ENCODE assay signal across 21 mouse cellular contexts in genomic region chr19:36783179-36783578, GRCm38 (mm10). TPM values are rescaled to one million over a fixed set of nuclear protein-coding genes. Genes with fewer than 3 reads are reported as not detected.
DNase-seq lines count a peak whose midpoint lies in the region; ATAC-seq and TF ChIP-seq lines count a peak whose summit lies in the region.
"Had no signal": no experiment of that assay in that cellular context is flagged by ENCODE, and none has a peak within 500 bp of the region (broad histone marks: within the 10 kb centered on the region; RNA-seq: fewer than 3 reads in every experiment).

No protein-coding gene starts in this region.

- TF ChIP-seq CTCF in lung, embryonic 14.5 days (IDR thresholded peaks at IDR 0.05; ENCODE audit: low read depth) = no peak

- H3K27me3 ChIP-seq in hindbrain, embryonic 14.5 days (ENCODE audit: control insufficient read depth, insufficient read depth, low read length) = no peaks in the 10 kb centered on the region
- no peaks in the 10 kb centered on the region for H3K27me3 ChIP-seq in hindbrain, embryonic 16.5 days (replicated peaks; ENCODE audit: control insufficient read depth, insufficient read depth, low read length)
- no peaks in the 10 kb centered on the region for H3K27me3 ChIP-seq in lung, embryonic 14.5 days (ENCODE audit: insufficient read depth, low read length)
- H3K27me3 ChIP-seq in neural tube, embryonic 14.5 days (ENCODE audit: control insufficient read depth, insufficient read depth, low read length) = no peaks in the 10 kb centered on the region
- H3K27me3 ChIP-seq in neural tube, embryonic 15.5 days (replicated peaks) = no peaks in the 10 kb centered on the region
- H3K27me3 ChIP-seq: CH12.LX; forebrain, embryonic 12.5 days; heart, embryonic 15.5 days; limb, embryonic 15.5 days; neural tube, embryonic 12.5 days had no signal

- ATAC-seq in hindbrain, embryonic 14.5 days (ENCODE audit: low FRiP score) = peak; percentile 27; the same call in 1 of the 2 replicates
- ATAC-seq in hindbrain, embryonic 16.5 days = no peak
- ATAC-seq in lung, embryonic 14.5 days (ENCODE audit: insufficient read depth) = 0 out of 2 replicates have a peak, but pooled peaks have one; percentile 41
- ATAC-seq in neural tube, embryonic 14.5 days (ENCODE audit: low read depth) = peak; percentile 28; the same call in 1 of the 2 replicates
- no peak; the same call in 1 of the 2 replicates for ATAC-seq in neural tube, embryonic 15.5 days (ENCODE audit: low FRiP score)
- ATAC-seq: inflammation-experienced regulatory T-cells, adult 6 months; liver, postnatal 0 days had no signal

- no peak overlapping the region for H3K4me3 ChIP-seq in hindbrain, embryonic 14.5 days (replicated peaks; ENCODE audit: low read length)
- no peak overlapping the region for H3K4me3 ChIP-seq in hindbrain, embryonic 16.5 days (ENCODE audit: low read length)
- H3K4me3 ChIP-seq in lung, embryonic 14.5 days (ENCODE audit: low read depth, low read length) = no peak overlapping the region
- H3K4me3 ChIP-seq in neural tube, embryonic 14.5 days (ENCODE audit: low read depth, low read length) = no peak overlapping the region
- H3K4me3 ChIP-seq in neural tube, embryonic 15.5 days (replicated peaks) = no peak overlapping the region
- H3K4me3 ChIP-seq: forebrain, embryonic 12.5 days; heart, adult 2 months; heart, embryonic 15.5 days; limb, embryonic 15.5 days; neural tube, embryonic 12.5 days had no signal

- no peaks in the 10 kb centered on the region for H3K4me1 ChIP-seq in hindbrain, embryonic 14.5 days (replicated peaks; ENCODE audit: control insufficient read depth, insufficient read depth, low read length)
- H3K4me1 ChIP-seq in hindbrain, embryonic 16.5 days (ENCODE audit: control insufficient read depth, insufficient read depth, low read depth, low read length) = no peaks in the 10 kb centered on the region
- no peaks in the 10 kb centered on the region for H3K4me1 ChIP-seq in lung, embryonic 14.5 days (ENCODE audit: insufficient read depth)
- no peaks in the 10 kb centered on the region for H3K4me1 ChIP-seq in neural tube, embryonic 14.5 days (ENCODE audit: control insufficient read depth, insufficient read depth, low read length)
- H3K4me1 ChIP-seq in neural tube, embryonic 15.5 days = no peaks in the 10 kb centered on the region
- H3K4me1 ChIP-seq: forebrain, embryonic 12.5 days; heart, embryonic 15.5 days; limb, embryonic 15.5 days; neural tube, embryonic 12.5 days had no signal

- no peak for DNase-seq in hindbrain, embryonic 14.5 days (ENCODE audit: low spot score)
- DNase-seq in lung, embryonic 14.5 days = no peak
- DNase-seq in lung, postnatal 4 days = no peak
- no peak for DNase-seq in frontal cortex, postnatal 14 days (ENCODE audit: low spot score in 2 of 2)
- DNase-seq: adrenal gland, postnatal 36 days; cerebellum, adult 11-12 months; gastrocnemius, postnatal 10 days; heart, adult 2 months; kidney, adult 9 months; liver, postnatal 0 days; thymus, adult 18-20 months; thymus, postnatal 4 days had no signal

- no peak overlapping the region for H3K27ac ChIP-seq in hindbrain, embryonic 14.5 days
- H3K27ac ChIP-seq in hindbrain, embryonic 16.5 days (ENCODE audit: low read depth, low read length) = no peak overlapping the region
- no peak overlapping the region for H3K27ac ChIP-seq in lung, embryonic 14.5 days (ENCODE audit: low read depth)
- H3K27ac ChIP-seq in neural tube, embryonic 14.5 days (ENCODE audit: low read depth, low read length) = no peak overlapping the region
- H3K27ac ChIP-seq in neural tube, embryonic 15.5 days (replicated peaks) = no peak overlapping the region
- H3K27ac ChIP-seq: forebrain, embryonic 12.5 days; heart, adult 2 months; heart, embryonic 15.5 days; limb, embryonic 15.5 days; neural tube, embryonic 12.5 days had no signal

- no peaks in the 10 kb centered on the region for H3K9me3 ChIP-seq in hindbrain, embryonic 14.5 days (ENCODE audit: control insufficient read depth, low read length)
- H3K9me3 ChIP-seq in hindbrain, embryonic 16.5 days (ENCODE audit: control insufficient read depth, low read length) = no peaks in the 10 kb centered on the region
- no peaks in the 10 kb centered on the region for H3K9me3 ChIP-seq in lung, embryonic 14.5 days (ENCODE audit: low read depth, low read length)
- H3K9me3 ChIP-seq in neural tube, embryonic 14.5 days (ENCODE audit: control insufficient read depth, low read length) = no peaks in the 10 kb centered on the region
- no peaks in the 10 kb centered on the region for H3K9me3 ChIP-seq in neural tube, embryonic 15.5 days (replicated peaks)
- H3K9me3 ChIP-seq: forebrain, embryonic 12.5 days; heart, embryonic 15.5 days; limb, embryonic 15.5 days; neural tube, embryonic 12.5 days had no signal

- WGBS in hindbrain, embryonic 14.5 days = 87% methylated on average over 6 of the region's 6 CpGs
- WGBS in hindbrain, embryonic 16.5 days = 85% methylated on average over 6 of the region's 6 CpGs
- 82% methylated on average over 6 of the region's 6 CpGs for WGBS in lung, embryonic 14.5 days
- WGBS in neural tube, embryonic 14.5 days = 85% methylated on average over 6 of the region's 6 CpGs
- 89% methylated on average over 6 of the region's 6 CpGs for WGBS in neural tube, embryonic 15.5 days

- no peaks in the 10 kb centered on the region for H3K36me3 ChIP-seq in hindbrain, embryonic 14.5 days (replicated peaks; ENCODE audit: control insufficient read depth, insufficient read depth)
- no peaks in the 10 kb centered on the region for H3K36me3 ChIP-seq in hindbrain, embryonic 16.5 days (ENCODE audit: control insufficient read depth, insufficient read depth, low read length)
- H3K36me3 ChIP-seq in lung, embryonic 14.5 days (ENCODE audit: insufficient read depth) = no peaks in the 10 kb centered on the region
- no peaks in the 10 kb centered on the region for H3K36me3 ChIP-seq in neural tube, embryonic 14.5 days (ENCODE audit: control insufficient read depth, insufficient read depth, low read length)
- H3K36me3 ChIP-seq in neural tube, embryonic 15.5 days = no peaks in the 10 kb centered on the region
- H3K36me3 ChIP-seq: forebrain, embryonic 12.5 days; heart, embryonic 15.5 days; limb, embryonic 15.5 days; neural tube, embryonic 12.5 days had no signal

- no peak overlapping the region for H3K9ac ChIP-seq in hindbrain, embryonic 14.5 days
- no peak overlapping the region for H3K9ac ChIP-seq in hindbrain, embryonic 16.5 days (ENCODE audit: low read depth, low read length)
- no peak overlapping the region for H3K9ac ChIP-seq in lung, embryonic 14.5 days
- H3K9ac ChIP-seq in neural tube, embryonic 14.5 days (replicated peaks; ENCODE audit: low read depth, low read length) = no peak overlapping the region
- H3K9ac ChIP-seq in neural tube, embryonic 15.5 days (replicated peaks) = no peak overlapping the region
- H3K9ac ChIP-seq: forebrain, embryonic 12.5 days; heart, embryonic 15.5 days; limb, embryonic 15.5 days; liver, postnatal 0 days; neural tube, embryonic 12.5 days had no signal

- no peak overlapping the region for H3K4me2 ChIP-seq in hindbrain, embryonic 14.5 days (replicated peaks)
- H3K4me2 ChIP-seq in hindbrain, embryonic 16.5 days (ENCODE audit: low read length) = no peak overlapping the region
- H3K4me2 ChIP-seq in lung, embryonic 14.5 days = no peak overlapping the region
- no peak overlapping the region for H3K4me2 ChIP-seq in neural tube, embryonic 14.5 days (ENCODE audit: low read depth, low read length)
- no peak overlapping the region for H3K4me2 ChIP-seq in neural tube, embryonic 15.5 days
- H3K4me2 ChIP-seq: forebrain, embryonic 12.5 days; heart, embryonic 15.5 days; limb, embryonic 15.5 days; neural tube, embryonic 12.5 days had no signal

RNA-seq across cellular contexts. Expression of gene Ppp1r3c, which starts 46.7 kb away (rescaled TPM):
- 29.8 and 32.5 TPM in 2 replicates for polyA plus RNA-seq in hindbrain, embryonic 14.5 days (2014; fragmentation: Nextera tagmentation; extraction: Ambion mirVana)
- polyA plus RNA-seq in hindbrain, embryonic 16.5 days (2015; fragmentation: Nextera tagmentation; extraction: Ambion mirVana) = 27.2 and 30.6 TPM in 2 replicates
- 67.5 and 80.9 TPM in 2 replicates for polyA plus RNA-seq in lung, embryonic 14.5 days (2014; fragmentation: Nextera tagmentation; extraction: Ambion mirVana)
- polyA plus RNA-seq in neural tube, embryonic 14.5 days (2014; fragmentation: Nextera tagmentation; extraction: Ambion mirVana) = 20.3 and 21.9 TPM in 2 replicates
- polyA plus RNA-seq in neural tube, embryonic 15.5 days (2015; fragmentation: Nextera tagmentation; extraction: Ambion mirVana) = 21.9 and 24.6 TPM in 2 replicates
- polyA plus RNA-seq: inflammation-experienced regulatory T-cells, adult 6 months had no signal

RNA-seq across cellular contexts. Expression of gene Tnks2, which starts 50.9 kb away (rescaled TPM):
- polyA plus RNA-seq in hindbrain, embryonic 14.5 days (2014; fragmentation: Nextera tagmentation; extraction: Ambion mirVana) = 76.7 and 80.6 TPM in 2 replicates
- polyA plus RNA-seq in hindbrain, embryonic 16.5 days (2015; fragmentation: Nextera tagmentation; extraction: Ambion mirVana) = 19.0 and 36.7 TPM in 2 replicates
- 81.7 and 87.2 TPM in 2 replicates for polyA plus RNA-seq in lung, embryonic 14.5 days (2014; fragmentation: Nextera tagmentation; extraction: Ambion mirVana)
- 71.2 and 86.2 TPM in 2 replicates for polyA plus RNA-seq in neural tube, embryonic 14.5 days (2014; fragmentation: Nextera tagmentation; extraction: Ambion mirVana)
- polyA plus RNA-seq in neural tube, embryonic 15.5 days (2015; fragmentation: Nextera tagmentation; extraction: Ambion mirVana) = 36.5 and 36.6 TPM in 2 replicates

Comparison
In these comparisons a context has a peak if more than half of its experiments do, and no peak if none do; other contexts are left out.
1. ATAC-seq: peak in hindbrain, embryonic 14.5 days (single experiment), lung, embryonic 14.5 days (single experiment) and neural tube, embryonic 14.5 days (single experiment); none in hindbrain, embryonic 16.5 days (single experiment) and neural tube, embryonic 15.5 days (single experiment).